In the genomic region with DNA sequence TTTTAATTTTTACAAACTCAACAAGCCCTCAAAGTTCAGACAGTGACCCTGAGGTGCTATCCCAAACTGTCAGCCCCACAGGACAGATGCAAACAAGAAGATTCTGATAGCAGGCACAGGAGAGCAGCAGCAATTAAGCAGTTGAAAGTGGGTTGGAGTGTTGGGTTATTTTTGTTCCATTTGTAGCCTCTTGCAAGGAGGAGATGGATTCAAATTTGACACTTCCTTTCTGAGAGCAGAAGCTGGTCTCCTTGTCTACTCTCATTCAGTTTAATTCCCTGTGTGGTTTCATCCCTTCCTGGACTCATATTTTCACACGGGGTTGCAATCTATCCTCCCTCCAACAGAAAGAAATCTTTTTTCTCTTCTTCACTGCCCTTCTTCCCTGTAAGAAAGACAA, we compare ENCODE assay signal across 10 mouse cellular contexts. TPM values are rescaled to one million over a fixed set of nuclear protein-coding genes. Genes with fewer than 3 reads are reported as not detected.
DNase-seq lines count a peak whose midpoint lies in the region; ATAC-seq and TF ChIP-seq lines count a peak whose summit lies in the region.
"Had no signal": no experiment of that assay in that cellular context is flagged by ENCODE, and none has a peak within 500 bp of the region (broad histone marks: within the 10 kb centered on the region; RNA-seq: fewer than 3 reads in every experiment).

No protein-coding gene starts in this region.

- H3K9me3 ChIP-seq in stomach, embryonic 14.5 days (ENCODE audit: control insufficient read depth, low read depth, low read length) = no peaks in the 10 kb centered on the region
- no peaks in the 10 kb centered on the region for H3K9me3 ChIP-seq in stomach, postnatal 0 days (ENCODE audit: control insufficient read depth, low read length)
- H3K9me3 ChIP-seq in limb, embryonic 13.5 days = no peaks in the 10 kb centered on the region
- H3K9me3 ChIP-seq: liver, embryonic 13.5 days had no signal

- peak; percentile 29 for DNase-seq in cerebellum, adult 9-11 months
- no peak for DNase-seq in cerebellum, adult 11 months
- no peak for DNase-seq in stomach, postnatal 0 days (ENCODE audit: low spot score)
- no peak for DNase-seq in ovary, postnatal 14 days (ENCODE audit: low spot score)
- no peak for DNase-seq in lung, postnatal 14 days
- no peak for DNase-seq in kidney, postnatal 36 days
- DNase-seq: liver, embryonic 13.5 days had no signal

- peak overlapping the region; percentile 89; the same call in 1 of the 2 replicates for H3K4me2 ChIP-seq in stomach, embryonic 14.5 days (replicated peaks; ENCODE audit: low read depth, low read length)
- no peak overlapping the region for H3K4me2 ChIP-seq in stomach, postnatal 0 days (replicated peaks; ENCODE audit: low read depth)
- H3K4me2 ChIP-seq in limb, embryonic 13.5 days (replicated peaks) = peak overlapping the region; percentile 96

- H3K9ac ChIP-seq in stomach, embryonic 14.5 days (replicated peaks; ENCODE audit: low read depth, low read length) = no peak overlapping the region
- H3K9ac ChIP-seq in stomach, postnatal 0 days (ENCODE audit: low read length) = no peak overlapping the region
- H3K9ac ChIP-seq in limb, embryonic 13.5 days = no peak overlapping the region
- H3K9ac ChIP-seq: liver, embryonic 13.5 days had no signal

- TF ChIP-seq EP300 in stomach, postnatal 0 days (optimal IDR thresholded peaks at IDR 0.05) = no peak

- H3K36me3 ChIP-seq in stomach, embryonic 14.5 days (ENCODE audit: control insufficient read depth, insufficient read depth, low read length) = no peaks in the 10 kb centered on the region
- no peaks in the 10 kb centered on the region for H3K36me3 ChIP-seq in stomach, postnatal 0 days (ENCODE audit: control insufficient read depth, insufficient read depth, low read length)
- H3K36me3 ChIP-seq in limb, embryonic 13.5 days = no peaks in the 10 kb centered on the region
- H3K36me3 ChIP-seq: liver, embryonic 13.5 days had no signal

- no peaks in the 10 kb centered on the region for H3K27me3 ChIP-seq in stomach, embryonic 14.5 days (ENCODE audit: control insufficient read depth, insufficient read depth, low read length)
- H3K27me3 ChIP-seq in stomach, postnatal 0 days (ENCODE audit: control insufficient read depth, insufficient read depth, low read length) = no peaks in the 10 kb centered on the region; the same call in 1 of the 2 replicates
- H3K27me3 ChIP-seq in limb, embryonic 13.5 days = peaks cover 53% of the 10 kb centered on the region

- H3K4me3 ChIP-seq in stomach, embryonic 14.5 days (ENCODE audit: low read depth, low read length) = peak overlapping the region; percentile 40; the same call in 1 of the 2 replicates
- no peak overlapping the region for H3K4me3 ChIP-seq in stomach, postnatal 0 days (ENCODE audit: low read depth, low read length)
- H3K4me3 ChIP-seq in limb, embryonic 13.5 days = peak overlapping the region; percentile 54

- TF ChIP-seq CTCF in stomach, postnatal 0 days (IDR thresholded peaks at IDR 0.05; ENCODE audit: low read depth) = no peak

- ATAC-seq in stomach, embryonic 14.5 days (ENCODE audit: insufficient number of reproducible peaks, insufficient read depth, low FRiP score, low read depth) = no peak
- ATAC-seq in stomach, postnatal 0 days (ENCODE audit: low FRiP score, low TSS enrichment) = no peak
- ATAC-seq in limb, embryonic 13.5 days (ENCODE audit: low FRiP score, low read depth) = no peak

- H3K27ac ChIP-seq in stomach, embryonic 14.5 days (ENCODE audit: low read length) = no peak overlapping the region
- H3K27ac ChIP-seq in stomach, postnatal 0 days (replicated peaks) = no peak overlapping the region
- no peak overlapping the region for H3K27ac ChIP-seq in limb, embryonic 13.5 days
- H3K27ac ChIP-seq: kidney, postnatal 0 days; liver, embryonic 13.5 days had no signal

- 4% methylated on average over 1 of the region's 1 CpGs for WGBS in stomach, embryonic 14.5 days
- WGBS in stomach, postnatal 0 days = 10% methylated on average over 1 of the region's 1 CpGs
- WGBS in limb, embryonic 13.5 days = 12% methylated on average over 1 of the region's 1 CpGs

- peaks cover 6% of the 10 kb centered on the region; the same call in 1 of the 2 replicates for H3K4me1 ChIP-seq in stomach, embryonic 14.5 days (ENCODE audit: control insufficient read depth, insufficient read depth, low read length)
- 0 out of 2 replicates have a peak, but pooled peaks cover 2% of the 10 kb centered on the region for H3K4me1 ChIP-seq in stomach, postnatal 0 days (replicated peaks; ENCODE audit: control insufficient read depth, insufficient read depth)
- peaks cover 15% of the 10 kb centered on the region for H3K4me1 ChIP-seq in limb, embryonic 13.5 days
- H3K4me1 ChIP-seq: liver, embryonic 13.5 days had no signal

RNA-seq across cellular contexts. Expression of a gene that starts 1.0 kb away (rescaled TPM):
- polyA plus RNA-seq in stomach, embryonic 14.5 days (2014; fragmentation: Nextera tagmentation; extraction: Ambion mirVana) = 12.7 and 13.2 TPM in 2 replicates
- polyA plus RNA-seq in stomach, postnatal 0 days (2015; fragmentation: Nextera tagmentation; extraction: Ambion mirVana) = 3.5 and 3.6 TPM in 2 replicates
- 2.1 and 2.2 TPM in 2 replicates for polyA plus RNA-seq in limb, embryonic 13.5 days (2015; fragmentation: Nextera tagmentation; extraction: Ambion mirVana)
